Mouse (Mus musculus): Measurements from ENCODE around the gene Gnl2. TPM values are rescaled to one million over a fixed set of nuclear protein-coding genes. Genes with fewer than 3 reads are reported as not detected.

Gene Gnl2
- polyA plus RNA-seq, 1 experiment, result not detected

- peaks cover 4% of the 10 kb centered on the region; the same call in 1 of the 2 replicates for H3K4me1 ChIP-seq (ENCODE audit: control insufficient read depth, insufficient read depth, low read length)
- peak; percentile 79 for TF ChIP-seq POLR2A (IDR thresholded peaks at IDR 0.05; ENCODE audit: insufficient read depth, low read depth, low read length)
- no peak for TF ChIP-seq CTCF (IDR thresholded peaks at IDR 0.05; ENCODE audit: insufficient read depth, low read depth, low read length)
- WGBS, result under 1% methylated on average over 50 of the region's 50 CpGs
- H3K4me3 ChIP-seq (ENCODE audit: insufficient read depth, low read depth, low read length), result peak overlapping the region; percentile 95
- no peak overlapping the region for H3K27ac ChIP-seq (ENCODE audit: insufficient read depth, low read depth, low read length)
Measured at GRCm38 (mm10) chr4:125029891-125030614, 13.7 kb downstream of the Gnl2 start.

GRCm38 (mm10) chr4:125034341-125034740 lies 18.0 kb downstream of the Gnl2 start:
- TF ChIP-seq CTCF (IDR thresholded peaks at IDR 0.05; ENCODE audit: insufficient read depth, low read depth, low read length) (no peak), POLR2A (IDR thresholded peaks at IDR 0.05; ENCODE audit: insufficient read depth, low read depth, low read length) (no peak)
- Histone ChIP-seq H3K27ac (ENCODE audit: insufficient read depth, low read depth, low read length) (no peak overlapping the region), H3K4me3 (ENCODE audit: insufficient read depth, low read depth, low read length) (no peak overlapping the region), H3K4me1 (ENCODE audit: control insufficient read depth, insufficient read depth, low read length) (peaks cover 4% of the 10 kb centered on the region; the same call in 1 of the 2 replicates)
- WGBS, result 65% methylated on average over 4 of the region's 4 CpGs

GRCm38 (mm10) chr4:125044454-125044853 lies 28.1 kb downstream of the Gnl2 start:
- Histone ChIP-seq H3K27ac (ENCODE audit: insufficient read depth, low read depth, low read length) (no peak overlapping the region), H3K4me3 (ENCODE audit: insufficient read depth, low read depth, low read length) (no peak overlapping the region), H3K4me1 (ENCODE audit: control insufficient read depth, insufficient read depth, low read length) (no peaks in the 10 kb centered on the region)
- TF ChIP-seq POLR2A (IDR thresholded peaks at IDR 0.05; ENCODE audit: insufficient read depth, low read depth, low read length), result no peak
- TF ChIP-seq CTCF (IDR thresholded peaks at IDR 0.05; ENCODE audit: insufficient read depth, low read depth, low read length), result no peak
- WGBS, result 84% methylated on average over 7 of the region's 7 CpGs

GRCm38 (mm10) chr4:125055385-125055784 lies 39.0 kb downstream of the Gnl2 start:
- 62% methylated on average over 9 of the region's 9 CpGs for WGBS
- TF ChIP-seq POLR2A (IDR thresholded peaks at IDR 0.05; ENCODE audit: insufficient read depth, low read depth, low read length) (no peak), CTCF (IDR thresholded peaks at IDR 0.05; ENCODE audit: insufficient read depth, low read depth, low read length) (no peak)
- no peak overlapping the region for H3K27ac ChIP-seq (ENCODE audit: insufficient read depth, low read depth, low read length)

GRCm38 (mm10) chr4:125056476-125056875 lies 40.1 kb downstream of the Gnl2 start:
- H3K4me1 ChIP-seq (ENCODE audit: control insufficient read depth, insufficient read depth, low read length), result no peaks in the 10 kb centered on the region
- 81% methylated on average over 4 of the region's 4 CpGs for WGBS
- no peak overlapping the region for H3K27ac ChIP-seq (ENCODE audit: insufficient read depth, low read depth, low read length)
- no peak overlapping the region for H3K4me3 ChIP-seq (ENCODE audit: insufficient read depth, low read depth, low read length)
- TF ChIP-seq POLR2A (IDR thresholded peaks at IDR 0.05; ENCODE audit: insufficient read depth, low read depth, low read length) (no peak), CTCF (IDR thresholded peaks at IDR 0.05; ENCODE audit: insufficient read depth, low read depth, low read length) (no peak)

More at GRCm38 (mm10) chr4:125055385-125055784, 39.0 kb downstream of the Gnl2 start:
- H3K4me3 ChIP-seq (ENCODE audit: insufficient read depth, low read depth, low read length), result no peak overlapping the region
- no peaks in the 10 kb centered on the region for H3K4me1 ChIP-seq (ENCODE audit: control insufficient read depth, insufficient read depth, low read length)

- H3K27ac ChIP-seq (ENCODE audit: insufficient read depth, low read depth, low read length), result no peak overlapping the region
- WGBS, result 33% methylated on average over 3 of the region's 3 CpGs
- no peaks in the 10 kb centered on the region for H3K4me1 ChIP-seq (ENCODE audit: control insufficient read depth, insufficient read depth, low read length)
- TF ChIP-seq CTCF (IDR thresholded peaks at IDR 0.05; ENCODE audit: insufficient read depth, low read depth, low read length), result no peak
- TF ChIP-seq POLR2A (IDR thresholded peaks at IDR 0.05; ENCODE audit: insufficient read depth, low read depth, low read length), result no peak
- H3K4me3 ChIP-seq (ENCODE audit: insufficient read depth, low read depth, low read length), result no peak overlapping the region
Measured at GRCm38 (mm10) chr4:125057273-125057672, 40.9 kb downstream of the Gnl2 start.

- Histone ChIP-seq H3K27ac (ENCODE audit: insufficient read depth, low read depth, low read length) (no peak overlapping the region), H3K4me1 (ENCODE audit: control insufficient read depth, insufficient read depth, low read length) (no peaks in the 10 kb centered on the region), H3K4me3 (ENCODE audit: insufficient read depth, low read depth, low read length) (no peak overlapping the region)
- 57% methylated on average over 5 of the region's 5 CpGs for WGBS
- TF ChIP-seq POLR2A (IDR thresholded peaks at IDR 0.05; ENCODE audit: insufficient read depth, low read depth, low read length) (no peak), CTCF (IDR thresholded peaks at IDR 0.05; ENCODE audit: insufficient read depth, low read depth, low read length) (no peak)
Measured at GRCm38 (mm10) chr4:125058033-125058432, 41.6 kb downstream of the Gnl2 start.

- 9% methylated on average over 8 of the region's 8 CpGs for WGBS
- TF ChIP-seq CTCF (IDR thresholded peaks at IDR 0.05; ENCODE audit: insufficient read depth, low read depth, low read length), result peak; percentile 25; the same call in 1 of the 2 replicates
- no peak for TF ChIP-seq POLR2A (IDR thresholded peaks at IDR 0.05; ENCODE audit: insufficient read depth, low read depth, low read length)
- no peak overlapping the region for H3K27ac ChIP-seq (ENCODE audit: insufficient read depth, low read depth, low read length)
- H3K4me1 ChIP-seq (ENCODE audit: control insufficient read depth, insufficient read depth, low read length), result no peaks in the 10 kb centered on the region
- no peak overlapping the region for H3K4me3 ChIP-seq (ENCODE audit: insufficient read depth, low read depth, low read length)
Measured at GRCm38 (mm10) chr4:125059025-125059424, 42.6 kb downstream of the Gnl2 start.

- 67% methylated on average over 8 of the region's 8 CpGs for WGBS
- Histone ChIP-seq H3K4me1 (ENCODE audit: control insufficient read depth, insufficient read depth, low read length) (peaks cover 3% of the 10 kb centered on the region), H3K27ac (ENCODE audit: insufficient read depth, low read depth, low read length) (no peak overlapping the region), H3K4me3 (ENCODE audit: insufficient read depth, low read depth, low read length) (no peak overlapping the region)
- TF ChIP-seq CTCF (IDR thresholded peaks at IDR 0.05; ENCODE audit: insufficient read depth, low read depth, low read length) (no peak), POLR2A (IDR thresholded peaks at IDR 0.05; ENCODE audit: insufficient read depth, low read depth, low read length) (no peak)
Measured at GRCm38 (mm10) chr4:125063829-125064228, 47.4 kb downstream of the Gnl2 start.
